Mouse (Mus musculus): ENCODE measurements around the gene Zc3h8.

The Zc3h8 gene

DNA sequence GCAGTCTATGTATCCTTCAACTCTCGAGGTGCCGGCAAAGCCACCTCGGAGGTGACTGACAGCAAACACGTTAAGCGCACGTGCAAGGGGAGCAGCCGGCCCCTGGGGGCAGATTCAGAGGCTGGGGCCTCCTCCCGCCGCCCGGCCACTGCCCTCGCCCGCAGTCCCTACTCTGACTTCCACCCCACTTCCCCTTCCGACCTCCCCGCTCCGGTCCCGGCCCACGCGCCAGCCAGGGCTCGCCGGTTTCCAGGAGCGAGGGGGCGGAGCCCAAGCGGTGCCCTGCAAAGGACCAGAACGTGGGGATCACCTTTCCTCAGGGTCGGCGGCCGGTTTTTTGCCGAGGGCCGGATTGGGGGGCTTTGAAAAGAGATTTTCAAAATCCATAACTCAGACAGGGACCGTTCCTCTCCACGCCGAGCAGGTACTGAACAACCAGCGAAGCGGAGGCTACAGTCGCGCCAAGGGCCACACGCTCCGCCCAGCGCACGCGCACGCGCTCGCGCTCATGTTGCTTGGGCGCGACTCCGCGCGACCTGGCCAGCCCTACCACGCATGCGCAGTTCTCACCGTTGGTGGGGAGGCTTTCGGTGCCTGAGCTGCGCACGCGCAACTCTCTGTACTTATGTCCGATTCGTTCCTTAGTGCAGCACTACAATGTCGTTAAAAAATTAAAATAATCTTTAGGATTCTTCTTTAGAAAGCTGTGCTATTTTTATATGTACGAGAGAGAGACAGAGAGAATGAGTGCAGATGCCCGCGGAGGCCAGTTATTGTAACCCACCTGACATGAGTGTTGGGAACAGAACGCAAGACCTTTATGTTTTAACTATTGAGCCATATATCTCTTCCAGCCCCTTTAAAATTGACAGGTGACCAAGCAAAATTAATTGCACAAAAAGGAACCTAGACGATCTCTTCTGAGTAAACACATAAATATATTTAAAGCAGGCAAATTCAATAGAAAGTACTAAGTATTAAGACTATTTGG lies at the start of gene Zc3h8:
Gene Zc3h8, minus strand, starts transcription at position 540 of the 991 bp plus-strand sequence.
- DNase-seq (ENCODE audit: extremely low read depth, low read depth) = peak; percentile 85

GRCm38 (mm10) chr2:128984746-128985145 lies 40.9 kb upstream of the Zc3h8 start:
- no peak for DNase-seq (ENCODE audit: extremely low read depth, low read depth)

GRCm38 (mm10) chr2:128975572-128975971 lies 31.7 kb upstream of the Zc3h8 start:
- peak; percentile 28 for DNase-seq (ENCODE audit: extremely low read depth, low read depth)

DNA sequence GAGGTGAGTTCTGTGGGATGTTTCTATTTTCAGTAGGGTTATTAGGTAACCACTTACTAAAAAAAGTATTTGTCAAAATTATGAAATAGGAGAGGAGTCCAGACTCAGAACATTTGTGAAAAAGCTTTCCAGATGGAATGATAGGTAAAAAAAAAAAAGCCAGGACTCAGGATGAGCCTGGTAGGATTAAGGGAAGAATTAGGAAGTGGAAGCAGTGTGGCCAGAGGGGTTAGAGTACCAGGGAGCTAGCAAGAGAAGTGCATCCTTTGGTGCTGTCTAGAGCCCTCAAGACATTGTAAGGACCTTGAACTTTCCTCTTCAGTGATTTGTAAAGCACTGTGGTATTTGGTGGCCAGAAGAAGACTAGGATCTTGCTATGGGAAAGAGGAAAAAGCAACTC lies 28.4 kb upstream of the Zc3h8 start:
- DNase-seq (ENCODE audit: extremely low read depth, low read depth) = no peak

DNA sequence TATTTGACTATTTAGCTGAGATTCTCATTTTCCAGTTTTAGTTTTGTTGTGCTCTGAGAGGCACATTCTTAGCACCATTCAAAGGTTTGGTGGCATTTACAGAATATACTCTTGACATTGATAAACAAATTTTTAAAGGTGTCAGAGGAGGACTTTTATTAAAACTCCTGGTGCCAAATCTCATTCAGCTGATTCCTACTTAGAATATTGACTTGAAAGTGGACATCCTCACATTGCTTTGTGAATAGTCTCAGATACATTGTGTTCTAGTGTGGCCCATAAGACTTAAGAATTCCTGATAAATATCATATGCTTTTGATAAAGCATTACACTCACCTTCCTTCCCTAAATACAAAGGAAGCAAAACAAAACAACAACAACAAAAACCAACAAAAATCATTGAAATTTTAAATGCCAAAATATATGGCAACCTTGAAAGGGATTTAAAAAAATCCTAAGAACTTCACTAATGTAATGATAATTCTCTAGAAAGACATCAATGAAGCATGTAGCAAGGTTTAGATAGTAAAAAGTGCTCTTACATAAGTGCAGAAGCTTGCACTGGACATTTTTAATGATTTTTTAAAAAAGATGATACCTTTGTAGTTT lies 24.7 kb upstream of the Zc3h8 start:
- no peak for DNase-seq (ENCODE audit: extremely low read depth, low read depth)

- DNase-seq (ENCODE audit: extremely low read depth, low read depth) = no peak
Observed at GRCm38 (mm10) chr2:128967661-128968441, 24.0 kb upstream of the Zc3h8 start, which contains the start of gene Gm10762. Gene Gm10762 (minus strand): TSS chr2:128967725.

DNA sequence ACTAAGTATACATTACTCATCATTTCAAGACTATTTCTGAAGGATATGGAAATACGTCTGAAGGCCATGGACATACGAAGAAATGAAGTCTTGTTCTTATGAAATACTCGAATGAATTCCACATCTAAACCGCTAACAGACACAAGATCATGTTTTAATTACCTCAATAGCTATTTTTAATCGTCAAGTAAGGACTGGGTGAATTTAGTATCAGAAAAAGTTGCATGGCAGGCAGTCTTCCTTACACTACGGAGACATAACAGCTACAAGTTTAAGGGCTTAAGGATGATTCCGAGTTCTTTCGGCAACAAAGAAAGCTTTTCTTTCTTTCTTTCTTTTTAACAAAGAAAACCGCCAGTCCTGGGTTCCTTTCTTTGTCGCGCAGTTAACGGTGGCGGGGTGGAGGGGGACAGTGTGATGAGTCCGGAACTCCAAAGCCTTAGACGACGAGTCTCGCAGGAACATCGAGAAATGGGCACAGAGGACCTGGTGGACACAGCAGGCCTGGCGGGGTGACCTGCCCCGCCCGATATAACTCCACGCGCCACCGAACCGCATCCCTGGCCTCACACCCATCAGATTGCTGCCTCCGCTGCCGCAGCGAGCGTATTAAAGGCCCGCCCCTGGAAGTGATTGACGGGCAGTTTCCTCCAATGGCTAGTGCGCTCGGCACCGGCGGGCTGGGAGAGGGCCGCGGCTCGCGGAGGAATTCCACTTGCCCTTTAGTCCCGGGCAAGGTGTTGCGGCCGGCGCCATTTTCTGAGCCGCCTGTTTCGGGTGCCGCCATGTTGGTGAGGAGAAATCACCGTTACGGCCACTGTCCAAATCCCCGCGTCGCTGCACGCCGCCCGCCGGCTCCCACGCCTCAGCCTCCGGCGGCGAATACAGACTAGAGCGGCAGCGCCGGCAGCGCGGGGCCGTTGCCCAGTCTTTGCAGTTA lies 23.0 kb upstream of the Zc3h8 start, which contains the start of gene Zc3h6:
Gene Zc3h6, plus strand, starts transcription at position 762 of the 940 bp plus-strand sequence.
- DNase-seq (ENCODE audit: extremely low read depth, low read depth) = peak; percentile 88

DNA sequence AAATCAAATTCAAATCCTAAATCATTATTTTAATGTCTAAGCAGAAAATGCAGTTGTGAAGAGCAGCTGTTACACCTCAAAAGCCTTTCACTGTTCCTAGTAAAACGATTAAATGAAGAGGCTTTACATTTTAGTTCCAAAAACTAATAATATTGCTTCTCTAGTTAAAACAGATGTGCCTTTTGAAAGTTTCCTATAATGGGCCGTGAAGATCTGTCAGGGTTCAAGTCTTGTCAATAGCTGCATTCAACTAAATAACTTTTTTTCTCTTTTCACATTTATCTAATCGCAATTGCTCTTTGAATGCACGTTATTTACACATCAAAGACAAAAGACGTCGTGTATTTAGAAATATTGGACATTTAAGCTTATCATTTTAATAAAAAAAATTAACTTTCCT lies 22.4 kb upstream of the Zc3h8 start:
- no peak for DNase-seq (ENCODE audit: extremely low read depth, low read depth)

DNA sequence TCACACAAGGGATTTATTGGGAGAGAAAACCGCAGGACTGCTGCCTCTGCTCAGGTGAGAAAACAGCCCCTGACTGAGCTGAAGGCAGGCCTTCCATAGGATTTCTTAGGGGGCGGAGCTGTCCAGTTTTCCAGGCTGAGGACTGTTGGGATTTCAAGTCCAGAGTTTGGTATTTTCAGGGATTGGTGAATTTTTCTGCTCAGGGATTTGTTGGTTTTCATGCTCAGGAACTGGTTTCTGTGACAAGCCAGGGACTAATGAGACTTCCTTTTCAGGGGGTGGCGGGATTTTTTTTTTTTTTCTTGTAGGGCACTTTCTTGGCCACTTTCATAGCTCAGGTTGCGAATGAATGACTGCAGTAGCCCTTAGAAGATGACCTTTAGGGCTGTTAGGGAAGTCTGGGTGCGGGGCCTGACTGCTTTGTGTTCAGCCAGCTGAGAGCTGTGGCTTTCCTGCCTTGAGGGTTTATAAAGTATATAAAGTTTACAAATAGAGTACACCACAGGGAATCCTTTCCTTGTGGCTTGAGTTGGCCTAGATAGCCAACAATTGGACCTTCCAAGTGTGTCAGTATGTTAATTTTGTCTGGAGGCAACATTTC lies 21.7 kb upstream of the Zc3h8 start:
- DNase-seq (ENCODE audit: extremely low read depth, low read depth) = no peak

DNA sequence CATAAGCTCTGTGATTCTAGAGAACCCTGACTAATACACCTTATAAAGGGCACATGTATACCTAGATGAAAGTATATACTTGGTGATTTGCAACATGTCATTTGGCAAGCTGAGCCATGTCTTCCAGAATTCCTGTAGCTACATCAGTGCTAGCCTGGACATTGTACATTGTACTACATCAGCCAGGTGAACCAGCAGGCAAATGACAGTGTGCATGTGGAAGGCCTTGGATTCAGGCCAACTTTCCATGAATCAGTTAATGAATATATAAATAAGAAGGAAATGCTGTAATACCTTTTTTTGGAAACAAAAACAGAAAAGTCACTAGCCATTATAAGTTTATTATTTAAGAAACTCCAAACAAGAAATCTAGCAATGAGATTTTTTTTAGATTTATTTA lies 10.3 kb upstream of the Zc3h8 start:
- no peak for DNase-seq (ENCODE audit: extremely low read depth, low read depth)

DNA sequence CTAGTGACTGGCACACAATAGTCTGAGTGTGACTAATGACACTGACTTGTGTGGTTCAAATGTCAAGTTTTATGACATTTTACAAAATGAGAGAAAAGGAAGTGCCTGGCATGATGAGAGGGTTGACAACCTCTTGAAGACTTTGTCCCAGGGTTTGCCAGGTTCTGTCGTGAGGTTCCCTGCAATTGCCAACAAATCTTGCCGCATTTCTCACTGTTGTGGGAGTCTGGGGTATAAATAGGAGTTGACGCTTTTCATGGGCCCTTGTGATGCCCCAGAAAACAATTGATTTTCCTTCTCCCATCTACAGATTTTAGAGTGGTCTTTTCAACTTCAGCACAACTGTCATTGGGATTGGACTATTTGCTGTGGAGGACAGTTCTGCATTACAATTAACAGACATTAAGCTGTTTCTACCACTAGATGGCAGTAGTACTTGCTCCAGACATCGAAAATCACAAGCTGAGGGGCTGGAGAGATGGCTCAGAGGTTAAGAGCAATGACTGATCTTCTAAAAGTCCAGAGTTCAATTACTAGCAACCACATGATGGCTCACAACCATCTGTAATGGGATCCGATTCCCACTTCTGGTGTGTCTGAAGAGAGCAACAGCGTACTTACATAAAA lies 4.2 kb upstream of the Zc3h8 start:
- DNase-seq (ENCODE audit: extremely low read depth, low read depth) = peak; percentile 56

DNA sequence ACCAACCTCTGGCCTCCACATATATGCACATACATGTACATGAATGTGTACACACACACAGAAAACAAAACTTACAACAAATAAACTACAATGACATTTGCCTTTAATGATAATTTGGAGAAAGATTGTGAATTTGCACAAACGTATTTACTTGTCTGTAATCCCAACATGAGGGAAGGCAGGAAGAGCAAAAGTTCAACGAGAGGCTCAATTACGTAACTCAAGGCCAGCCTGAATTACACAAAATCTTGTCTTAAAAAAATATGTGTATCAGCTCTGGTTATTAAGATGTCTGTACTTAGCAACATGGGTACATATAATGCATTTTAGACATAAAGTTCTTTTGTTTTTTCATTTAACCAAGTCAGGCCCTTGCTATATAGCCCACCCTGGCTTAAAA lies 7.6 kb downstream of the Zc3h8 start:
- no peak for DNase-seq (ENCODE audit: extremely low read depth, low read depth)

DNA sequence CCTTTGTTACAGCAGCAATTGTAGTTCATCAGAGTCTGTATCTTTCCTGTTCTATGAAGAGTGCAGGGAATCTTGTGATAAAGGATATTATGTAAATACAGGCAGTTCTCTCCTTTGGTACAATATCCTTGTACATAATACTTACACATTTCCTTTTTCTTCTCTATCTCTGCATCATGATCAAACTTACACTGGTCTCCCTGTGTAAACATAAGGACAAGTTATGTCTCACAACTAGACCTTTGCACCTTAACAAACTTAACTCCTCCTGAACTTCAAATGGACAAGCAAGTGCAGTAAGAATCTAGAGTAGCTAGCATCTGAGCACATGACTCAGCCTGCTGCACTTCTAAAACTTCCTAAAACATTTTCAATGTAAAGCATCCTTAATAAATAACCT lies 13.2 kb downstream of the Zc3h8 start:
- DNase-seq (ENCODE audit: extremely low read depth, low read depth) = no peak

DNA sequence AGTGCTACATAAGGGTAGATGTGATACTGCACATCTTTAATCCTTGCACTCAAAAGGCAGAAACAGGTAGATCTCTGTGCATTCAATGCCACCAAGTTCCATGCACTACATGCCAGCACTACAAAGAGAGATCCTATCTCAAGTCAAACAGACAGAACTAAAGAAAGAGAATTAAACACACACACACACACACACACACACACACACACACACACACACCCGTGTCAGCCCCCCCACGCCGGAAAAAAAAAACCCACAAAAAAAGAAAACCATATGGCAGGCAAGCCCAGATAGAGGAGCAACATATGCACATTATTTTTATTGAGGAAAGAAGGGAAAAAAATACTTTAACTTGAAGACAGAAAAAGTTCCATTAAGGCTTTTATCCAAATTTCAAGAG lies 15.4 kb downstream of the Zc3h8 start:
- DNase-seq (ENCODE audit: extremely low read depth, low read depth) = no peak

GRCm38 (mm10) chr2:128924799-128925198 lies 19.1 kb downstream of the Zc3h8 start:
- no peak for DNase-seq (ENCODE audit: extremely low read depth, low read depth)

DNA sequence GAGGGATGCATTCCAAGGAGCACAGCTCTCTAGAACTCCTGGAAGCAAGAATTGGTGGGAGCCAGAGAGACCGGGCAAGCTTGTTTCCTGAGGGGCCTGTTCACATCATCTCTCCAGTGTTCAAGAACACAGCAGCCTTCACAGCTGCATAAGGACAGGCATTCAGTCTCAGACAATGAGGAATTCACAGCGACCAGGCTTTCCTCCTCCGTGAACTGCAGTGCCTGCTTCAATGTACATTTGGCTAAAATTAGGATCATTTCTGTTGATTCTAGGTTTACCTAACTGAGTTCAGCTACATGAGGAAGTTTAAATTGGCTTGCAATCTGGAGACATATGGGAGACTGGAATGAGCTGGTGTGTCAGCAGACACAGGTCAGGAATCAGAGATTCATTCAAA lies 27.3 kb downstream of the Zc3h8 start:
- DNase-seq (ENCODE audit: extremely low read depth, low read depth) = no peak

DNA sequence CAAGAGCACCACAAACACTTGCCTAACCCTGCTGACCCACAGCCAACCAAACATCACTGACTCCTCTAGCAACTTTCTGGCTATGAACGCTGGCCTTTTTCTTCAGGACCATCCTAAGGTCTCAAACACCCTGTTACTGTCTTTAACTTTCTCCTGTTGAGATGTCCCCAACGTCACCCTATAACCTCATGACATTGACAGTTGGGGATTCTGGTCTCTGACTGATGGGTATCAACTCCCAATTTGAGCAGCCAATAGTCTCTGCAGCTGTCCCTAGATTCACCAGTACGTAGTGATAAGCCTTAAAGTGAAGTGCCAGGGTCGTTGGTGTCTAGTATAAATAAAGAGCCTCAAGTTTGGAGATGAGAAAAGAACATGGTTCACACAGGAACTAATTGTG lies 28.9 kb downstream of the Zc3h8 start:
- no peak for DNase-seq (ENCODE audit: extremely low read depth, low read depth)

DNA sequence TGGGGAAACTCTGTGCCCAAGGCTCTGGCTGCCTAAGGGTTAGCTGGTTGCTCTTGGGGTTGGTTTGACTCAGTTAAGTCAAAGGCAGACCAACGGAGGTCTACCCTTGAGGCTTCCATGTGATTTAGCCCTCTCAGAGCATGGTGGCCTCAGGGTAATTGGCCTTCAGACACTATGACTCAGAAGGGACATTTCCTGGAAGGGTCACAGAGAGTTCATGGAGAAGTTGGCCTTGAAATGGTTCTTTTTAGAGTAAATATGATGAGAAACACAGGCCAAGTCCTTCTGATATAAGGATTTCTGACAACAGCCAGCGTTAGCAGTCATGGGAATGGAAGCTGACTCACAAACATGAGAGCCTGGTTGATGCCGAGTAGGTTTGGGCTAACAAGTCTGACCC lies 40.2 kb downstream of the Zc3h8 start:
- DNase-seq (ENCODE audit: extremely low read depth, low read depth) = no peak

GRCm38 (mm10) chr2:128902843-128903242 lies 41.0 kb downstream of the Zc3h8 start:
- no peak for DNase-seq (ENCODE audit: extremely low read depth, low read depth)

All from MEL-GATA-1-ER (cell line).